Mouse (Mus musculus) gastrocnemius, adult 8-10 months (tissue): ENCODE data around the gene Grip2. TPM values are rescaled to one million over a fixed set of nuclear protein-coding genes. Genes with fewer than 3 reads are reported as not detected.

Source experiments
- total RNA-seq, 4 experiments: library from RNA; stranded (reverse); gene quantifications; 2 replicates each; pipeline ENCODE4 v1.2.4; 2022

The Grip2 gene
- total RNA-seq, 4 experiments from 2014 or later = 0.92 to 2.8 (median 2.2) TPM

Other genes starting within 250 kb of the Grip2 start
- gene Slc6a6, start 143.2 kb downstream of the Grip2 start, total RNA-seq = 10 to 100 TPM; 66.0 to 81.7 (median 77.6) TPM
- 10 to 100 TPM in 1 of 4 experiments, 1 to 10 TPM in 3; 6.8 to 10.9 (median 8.7) TPM for gene Ccdc174, start 50.8 kb upstream of the Grip2 start, total RNA-seq
- gene 4930590J08Rik, start 75.6 kb upstream of the Grip2 start, total RNA-seq = 1 to 10 TPM in 3 of 4 experiments, under 1 TPM in 1; 0.92 to 2.6 (median 2.0) TPM
- gene Fgd5, start 151.6 kb upstream of the Grip2 start, total RNA-seq = 1 to 10 TPM; 6.4 to 8.4 (median 7.4) TPM